Mouse (Mus musculus): Measurements from ENCODE around the gene Spp1.

- TF ChIP-seq POLR2A (IDR thresholded peaks at IDR 0.05; ENCODE audit: control insufficient read depth, extremely low read depth, insufficient read depth, low read length, poor library complexity) (no peak), CTCF (IDR thresholded peaks at IDR 0.05; ENCODE audit: borderline replicate concordance, control insufficient read depth, extremely low read depth, insufficient read depth, low read length, poor library complexity) (no peak)
These were observed 11.1 kb upstream of the Spp1 start for GRCm38 (mm10) chr5:104423861-104424260.

All from thymus, adult 2 months (tissue).